Mouse (Mus musculus) embryonic fibroblast, embryonic 13.5 days (primary cell): ENCODE measurements around the gene Sptb. TPM values are rescaled to one million over a fixed set of nuclear protein-coding genes. Genes with fewer than 3 reads are reported as not detected.

ENCODE experiments used
- H3K27ac ChIP-seq: 2 replicates; pipeline ENCODE4 v1.5.1; 2012; ENCODE audit warnings: low read length, control low read depth, inconsistent platforms; ENCODE audit not compliant: insufficient read depth
- H3K4me1 ChIP-seq: 2 replicates; pipeline ENCODE4 v1.6.1; 2011; ENCODE audit warnings: low read length; ENCODE audit not compliant: control insufficient read depth, insufficient read depth
- H3K4me3 ChIP-seq: 2 replicates; pipeline ENCODE4 v1.5.1; 2011; ENCODE audit warnings: mild to moderate bottlenecking, control low read depth, low read length; ENCODE audit not compliant: insufficient read depth
- CTCF ChIP-seq: IDR thresholded peaks from 2 replicates; pipeline ENCODE4 v1.5.1; 2011; ENCODE audit warnings: mild to moderate bottlenecking, control low read depth, low read length, moderate library complexity, borderline replicate concordance; ENCODE audit not compliant: insufficient read depth
- POLR2A ChIP-seq: IDR thresholded peaks from 2 replicates; pipeline ENCODE4 v1.6.1; 2011; ENCODE audit warnings: low read depth, mild to moderate bottlenecking, control low read depth, low read length, moderate library complexity
- polyA plus RNA-seq: library from polyadenylated mRNA; stranded (reverse); fragments of >200 nt; gene quantifications from 2 replicates; pipeline ENCODE4 v1.2.4, GENCODE M21; 2011; ENCODE audit warnings: low read depth; ENCODE audit not compliant: missing spikeins, insufficient read length

Sptb gene
- polyA plus RNA-seq, 1 experiment: not detected

- H3K4me1 ChIP-seq: no peaks in the 10 kb centered on the region
- no peak for TF ChIP-seq CTCF
- no peak for TF ChIP-seq POLR2A
- no peak overlapping the region for H3K27ac ChIP-seq
- H3K4me3 ChIP-seq: no peak overlapping the region
Observed at GRCm38 (mm10) chr12:76643679-76644078, 66.7 kb downstream of the Sptb start.

DNA sequence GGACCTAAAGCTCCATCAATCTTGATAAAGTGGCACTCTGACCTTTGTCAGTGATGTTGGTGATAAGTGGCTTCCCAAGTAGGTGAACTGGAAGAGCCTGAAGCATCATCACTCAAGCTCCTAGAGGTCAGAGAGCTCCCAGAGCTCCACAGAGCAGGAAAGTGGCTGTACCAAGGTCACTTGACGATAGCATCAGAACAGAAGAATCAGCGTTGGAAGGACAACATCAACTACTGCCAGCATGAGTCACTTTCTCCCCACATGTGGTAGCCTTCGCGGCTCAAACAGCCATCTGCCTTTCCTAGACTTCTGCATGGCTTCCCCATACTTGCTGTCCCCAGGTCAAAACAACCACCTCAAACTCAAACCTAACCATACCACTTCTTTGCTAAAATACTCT lies 67.7 kb downstream of the Sptb start:
- Histone ChIP-seq H3K27ac (no peak overlapping the region), H3K4me3 (no peak overlapping the region), H3K4me1 (no peaks in the 10 kb centered on the region)
- no peak for TF ChIP-seq POLR2A

DNA sequence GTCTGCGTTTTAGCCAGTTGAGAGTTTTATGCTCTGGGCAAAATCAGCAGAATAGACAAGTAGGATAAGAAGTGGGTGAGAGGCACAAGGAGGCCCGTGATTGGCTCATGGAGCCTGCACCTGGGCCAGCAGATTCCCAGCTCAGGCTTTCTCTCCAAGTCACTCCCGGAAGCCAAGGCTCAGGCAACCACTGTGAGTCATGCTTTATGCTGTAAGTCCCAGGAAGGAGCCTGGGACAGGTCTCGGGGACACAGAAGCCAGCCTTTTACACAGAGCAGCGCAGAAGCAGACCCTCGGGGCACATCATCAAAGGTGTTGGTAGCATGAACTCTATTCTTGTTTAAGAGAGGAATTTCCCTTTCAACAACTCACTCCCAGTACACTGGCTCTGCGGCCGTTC lies 69.7 kb downstream of the Sptb start:
- TF ChIP-seq CTCF: no peak
- TF ChIP-seq POLR2A: no peak
- Histone ChIP-seq H3K4me1 (no peaks in the 10 kb centered on the region), H3K27ac (no peak overlapping the region), H3K4me3 (no peak overlapping the region)

DNA sequence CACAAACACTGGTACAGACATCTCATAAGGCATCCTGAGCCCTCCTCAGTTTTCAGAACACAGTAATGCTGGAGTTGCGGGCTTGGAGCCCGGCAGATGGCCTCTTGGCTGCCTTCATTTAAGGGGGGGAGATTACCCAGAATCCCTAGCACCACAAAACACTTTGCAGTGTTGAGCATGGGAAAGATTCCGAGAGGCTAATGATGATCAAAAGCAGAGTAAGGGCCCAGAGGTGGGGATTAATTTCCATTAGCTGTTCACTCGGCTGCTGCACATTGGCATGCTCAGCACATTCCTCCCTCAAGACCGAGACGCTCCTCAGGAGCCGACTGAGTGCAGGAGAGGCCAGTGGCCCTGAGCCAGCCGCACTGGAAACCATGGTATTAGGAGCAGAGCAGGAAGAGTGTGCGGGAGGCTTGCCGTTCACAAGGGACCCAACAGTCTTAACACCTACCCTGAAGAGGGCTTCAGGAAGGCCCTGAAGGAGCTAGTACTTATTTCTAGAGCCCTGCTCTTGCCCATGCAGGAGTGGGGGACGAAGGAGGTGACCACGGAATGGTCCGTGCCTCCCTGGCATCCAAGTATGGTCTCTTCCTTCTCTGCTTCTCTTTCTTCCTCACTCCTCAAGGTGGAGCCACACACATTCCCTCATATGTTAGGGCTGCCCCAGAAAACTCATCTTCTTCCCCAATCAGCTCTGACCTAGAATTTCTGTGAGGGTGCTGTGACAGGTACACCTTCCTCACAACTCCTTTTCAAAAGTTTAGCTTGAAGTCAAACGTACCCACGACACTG lies 75.3 kb downstream of the Sptb start:
- Histone ChIP-seq H3K4me3 (no peak overlapping the region), H3K4me1 (no peaks in the 10 kb centered on the region), H3K27ac (no peak overlapping the region)
- TF ChIP-seq CTCF: no peak
- TF ChIP-seq POLR2A: no peak

DNA sequence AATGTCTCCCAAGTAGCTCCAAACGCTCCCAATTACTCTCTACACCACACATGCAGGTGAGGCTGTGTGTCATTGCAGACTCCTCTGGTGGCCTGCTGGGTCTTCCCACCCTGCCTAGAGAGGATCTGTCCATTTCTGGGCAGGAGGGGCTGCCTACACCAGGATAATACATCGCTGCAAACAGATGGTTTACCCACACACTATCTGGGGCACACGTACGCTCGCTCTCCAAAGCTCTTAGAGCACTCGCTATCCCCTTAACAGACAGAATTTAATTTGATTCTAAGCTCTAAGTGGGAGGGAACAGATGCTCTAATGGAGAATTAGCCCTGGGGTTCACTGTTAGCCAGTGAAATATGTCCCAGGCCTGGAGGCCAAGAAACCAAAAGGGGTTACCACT lies 87.0 kb downstream of the Sptb start:
- no peak for TF ChIP-seq POLR2A
- no peak for TF ChIP-seq CTCF
- no peaks in the 10 kb centered on the region for H3K4me1 ChIP-seq
- no peak overlapping the region for H3K4me3 ChIP-seq
- no peak overlapping the region for H3K27ac ChIP-seq

- no peak overlapping the region for H3K27ac ChIP-seq
- TF ChIP-seq CTCF (no peak), POLR2A (no peak)
- no peaks in the 10 kb centered on the region for H3K4me1 ChIP-seq
- no peak overlapping the region for H3K4me3 ChIP-seq
Observed at GRCm38 (mm10) chr12:76619847-76620246, 90.5 kb downstream of the Sptb start.

DNA sequence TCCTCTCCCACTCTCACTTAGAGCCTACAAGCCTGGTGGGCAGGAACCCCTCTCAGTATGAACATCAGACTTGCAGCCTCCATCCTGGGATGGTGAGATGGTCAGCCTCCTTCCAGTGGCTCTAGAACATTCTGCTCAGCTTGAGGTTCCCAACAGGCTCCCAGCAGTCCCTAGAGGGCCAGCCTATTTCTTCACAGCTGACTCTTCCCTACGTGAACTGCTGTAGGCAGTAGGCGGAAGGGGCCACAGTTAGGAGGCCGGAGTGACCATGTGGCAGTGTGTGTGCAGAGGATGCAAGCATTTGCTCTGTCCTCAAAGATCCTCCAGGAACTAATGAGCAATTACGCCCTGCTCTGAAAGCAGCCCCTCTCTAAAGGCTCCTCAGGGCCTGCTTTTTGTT lies 92.2 kb downstream of the Sptb start:
- TF ChIP-seq CTCF (no peak), POLR2A (no peak)
- no peak overlapping the region for H3K27ac ChIP-seq
- H3K4me3 ChIP-seq: no peak overlapping the region
- H3K4me1 ChIP-seq: no peaks in the 10 kb centered on the region

DNA sequence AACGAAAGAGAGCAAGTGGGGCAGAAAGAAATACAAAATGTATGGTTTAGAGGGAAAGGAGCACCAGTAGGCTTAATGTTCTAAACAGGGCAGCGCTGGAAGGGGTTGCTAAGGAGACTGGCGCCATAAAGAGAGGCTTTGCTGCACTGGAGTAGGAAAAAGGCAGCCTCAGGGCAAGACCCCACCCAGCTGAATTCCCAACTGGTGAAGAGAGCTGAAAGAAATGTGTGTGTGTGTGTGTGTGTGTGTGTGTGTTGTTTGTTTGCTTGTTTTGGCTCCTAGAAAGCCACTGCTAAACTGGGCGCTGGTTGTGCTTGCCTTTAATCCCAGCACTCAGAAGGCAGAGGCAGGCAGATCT lies 94.8 kb downstream of the Sptb start:
- Histone ChIP-seq H3K27ac (no peak overlapping the region), H3K4me1 (no peaks in the 10 kb centered on the region), H3K4me3 (no peak overlapping the region)
- no peak for TF ChIP-seq POLR2A
- TF ChIP-seq CTCF: no peak

DNA sequence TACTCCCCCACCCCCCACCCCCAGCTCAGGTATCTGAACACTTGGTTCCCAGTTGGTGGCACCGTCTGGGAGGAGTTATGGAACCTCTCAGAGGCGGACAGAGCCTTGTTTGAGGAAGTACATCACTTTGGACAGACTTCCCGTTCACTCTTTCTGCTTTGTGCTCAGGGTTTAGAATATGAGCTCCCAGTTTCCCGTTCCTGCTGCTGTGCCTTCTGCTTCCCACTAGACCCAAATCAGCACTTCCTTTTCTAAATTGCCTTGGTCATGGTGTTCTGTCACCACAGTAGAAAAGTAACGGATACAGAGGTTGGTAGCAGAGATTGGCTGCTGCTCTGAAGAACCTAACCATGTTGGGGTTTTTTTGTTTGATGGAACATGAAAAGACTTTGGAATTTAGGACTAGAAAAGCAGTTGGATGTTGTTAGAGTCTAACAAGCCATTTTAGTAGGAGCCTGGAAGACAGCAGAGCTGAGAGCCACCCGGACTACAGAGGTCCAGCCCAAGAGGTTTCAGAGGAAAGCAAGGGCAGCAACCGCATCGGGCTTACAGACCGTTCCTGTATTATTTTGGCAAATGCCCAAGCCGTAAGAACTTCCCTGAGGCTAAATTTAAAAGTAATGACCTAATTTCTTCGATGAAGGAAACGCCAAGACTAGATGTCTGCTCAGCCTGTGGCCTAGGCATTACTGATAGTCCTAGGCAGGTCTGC lies 95.3 kb downstream of the Sptb start:
- no peak overlapping the region for H3K27ac ChIP-seq
- TF ChIP-seq POLR2A: no peak
- TF ChIP-seq CTCF: no peak
- no peaks in the 10 kb centered on the region for H3K4me1 ChIP-seq
- no peak overlapping the region for H3K4me3 ChIP-seq

- TF ChIP-seq CTCF (no peak), POLR2A (no peak)
- no peak overlapping the region for H3K4me3 ChIP-seq
- no peak overlapping the region for H3K27ac ChIP-seq
- H3K4me1 ChIP-seq: no peaks in the 10 kb centered on the region
Observed at GRCm38 (mm10) chr12:76612621-76613020, 97.7 kb downstream of the Sptb start.

- H3K4me3 ChIP-seq: no peak overlapping the region
- TF ChIP-seq CTCF: no peak
- no peak for TF ChIP-seq POLR2A
- H3K4me1 ChIP-seq: no peaks in the 10 kb centered on the region
- H3K27ac ChIP-seq: no peak overlapping the region
Observed at GRCm38 (mm10) chr12:76608997-76609565, 101.3 kb downstream of the Sptb start.
